Mouse (Mus musculus): ENCODE results near the gene Gdf2.

DNA sequence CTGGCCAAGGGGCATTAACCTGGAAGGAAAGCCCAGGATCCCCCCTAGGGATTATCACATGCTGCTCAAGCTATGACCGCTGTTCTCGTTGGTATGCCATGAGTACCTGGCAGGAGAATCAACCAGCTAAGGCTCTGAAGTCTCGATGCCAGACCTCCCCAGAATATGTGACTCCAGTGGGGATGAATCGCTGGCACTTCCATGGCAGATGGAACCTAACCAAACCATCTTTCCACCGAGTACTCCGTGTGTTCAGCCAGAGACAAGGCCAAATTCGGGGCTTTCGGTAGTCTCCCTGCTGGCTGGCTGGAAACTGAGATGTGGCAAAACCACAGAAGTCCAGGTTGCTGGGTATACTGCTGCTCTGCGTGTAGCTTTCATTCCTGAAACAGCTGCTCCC is 26.6 kb upstream of the Gdf2 start:
- no peak for TF ChIP-seq POLR2A (IDR thresholded peaks at IDR 0.05; ENCODE audit: low read depth, low read length)
- no peak for TF ChIP-seq CTCF (IDR thresholded peaks at IDR 0.05; ENCODE audit: extremely low read depth, insufficient read length, insufficient replicate concordance, low read depth, low read length)
